Mouse (Mus musculus) G1E (cell line): ENCODE data around the gene Pard6b. TPM values are rescaled to one million over a fixed set of nuclear protein-coding genes. Genes with fewer than 3 reads are reported as not detected.
A peak's percentile ranks its signal among the peaks of the same experiment; 100 is the strongest.

Experiments
- ATAC-seq: 2 replicates; pipeline ENCODE4 v1.8.0; 2016; ENCODE audit warnings: mild to moderate bottlenecking; ENCODE audit not compliant: insufficient number of reproducible peaks, poor library complexity, low FRiP score, severe bottlenecking; ENCODE audit errors: extremely low read depth
- DNase-seq: peaks from one replicate; pipeline ENCODE4 v3.0.0; 2012; ENCODE audit warnings: low spot score
- H3K27me3 ChIP-seq: 2 replicates; pipeline ENCODE4 v1.6.1; 2012; ENCODE audit warnings: mild to moderate bottlenecking, low read length, inconsistent platforms; ENCODE audit not compliant: insufficient read depth
- H3K36me3 ChIP-seq: replicated peaks from 2 replicates; pipeline ENCODE3; 2012; ENCODE audit warnings: mild to moderate bottlenecking, inconsistent platforms
- H3K4me1 ChIP-seq: 2 replicates; pipeline ENCODE4 v1.6.1; 2012; ENCODE audit warnings: low read depth, low read length, inconsistent platforms, mixed read lengths; ENCODE audit not compliant: insufficient read depth
- H3K4me3 ChIP-seq: 2 replicates; pipeline ENCODE4 v1.5.1; 2012; ENCODE audit warnings: low read depth, mild to moderate bottlenecking, inconsistent platforms, low read length, moderate library complexity, mixed read lengths
- H3K9me3 ChIP-seq: replicated peaks from 2 replicates; pipeline ENCODE4 v1.6.1; 2012; ENCODE audit warnings: inconsistent platforms
- CTCF ChIP-seq: IDR thresholded peaks from 2 replicates; pipeline ENCODE4 v1.5.1; 2012; ENCODE audit warnings: low read depth, low read length, inconsistent platforms, mixed read lengths
- GATA1 ChIP-seq: IDR thresholded peaks from 2 replicates; pipeline ENCODE4 v1.6.1; 2012; ENCODE audit warnings: borderline replicate concordance, low read length, inconsistent platforms, mixed read lengths
- GATA2 ChIP-seq: IDR thresholded peaks from 2 replicates; pipeline ENCODE4 v1.6.1; 2012; ENCODE audit warnings: low read depth, low read length, inconsistent platforms, borderline replicate concordance
- POLR2AphosphoS5 ChIP-seq: IDR thresholded peaks from 2 replicates; pipeline ENCODE4 v1.6.1; 2012; ENCODE audit warnings: low read depth, low read length, inconsistent platforms; ENCODE audit not compliant: insufficient replicate concordance
- TAL1 ChIP-seq: conservative IDR thresholded peaks from 2 replicates; pipeline ENCODE4 v1.6.1; 2012; ENCODE audit warnings: low read depth, low read length, inconsistent platforms, mixed read lengths
- polyA plus RNA-seq: library from polyadenylated mRNA; stranded (reverse); fragments of >175 nt; gene quantifications from 2 replicates; pipeline ENCODE4 v1.2.3, GENCODE M21; 2012
- total RNA-seq, 2 experiments: library from RNA; stranded (forward) in 1 of 2; stranded (reverse) in 1 of 2; fragments of 200-1000 nt in 1 of 2; fragments of >200 nt in 1 of 2; fragmentation: Nextera tagmentation in 1 of 2; gene quantifications; 2 replicates each; pipeline ENCODE4 v1.2.3; 2014 to 2017

Pard6b gene
- total and polyA plus RNA-seq, 3 experiments, result 4.8 to 5.5 (median 4.8) TPM

- Histone ChIP-seq H3K4me3 (no peak overlapping the region), H3K27me3 (peaks cover 14% of the 10 kb centered on the region), H3K9me3 (peaks cover 10% of the 10 kb centered on the region), H3K36me3 (no peaks in the 10 kb centered on the region), H3K4me1 (peaks cover 30% of the 10 kb centered on the region)
- TF ChIP-seq TAL1 (no peak), POLR2AphosphoS5 (no peak), GATA2 (no peak), CTCF (no peak), GATA1 (no peak)
- DNase-seq (no peak), ATAC-seq (no peak)
Observed at GRCm38 (mm10) chr2:168117967-168118366, 37.2 kb downstream of the Pard6b start.

- Histone ChIP-seq H3K9me3 (peaks cover 12% of the 10 kb centered on the region), H3K4me1 (peaks cover 25% of the 10 kb centered on the region), H3K27me3 (peaks cover 14% of the 10 kb centered on the region), H3K36me3 (no peaks in the 10 kb centered on the region), H3K4me3 (no peak overlapping the region)
- ATAC-seq (no peak), DNase-seq (no peak)
- TF ChIP-seq POLR2AphosphoS5 (no peak), GATA1 (no peak), TAL1 (no peak), CTCF (no peak), GATA2 (no peak)
Observed at GRCm38 (mm10) chr2:168118456-168118855, 37.7 kb downstream of the Pard6b start.

GRCm38 (mm10) chr2:168119123-168119522 lies 38.3 kb downstream of the Pard6b start:
- H3K36me3 ChIP-seq, result no peaks in the 10 kb centered on the region
- no peak overlapping the region; the same call in 1 of the 2 replicates for H3K4me3 ChIP-seq
- H3K27me3 ChIP-seq, result peaks cover 12% of the 10 kb centered on the region
- ATAC-seq (peak; percentile 24), DNase-seq (peak; percentile 58)
- TF ChIP-seq CTCF, result no peak
- TF ChIP-seq GATA2, result no peak
- no peak for TF ChIP-seq POLR2AphosphoS5
- TF ChIP-seq TAL1, result no peak
- no peak for TF ChIP-seq GATA1
- H3K4me1 ChIP-seq, result peaks cover 22% of the 10 kb centered on the region
- H3K9me3 ChIP-seq, result peaks cover 15% of the 10 kb centered on the region

- H3K4me1 ChIP-seq, result peaks cover 22% of the 10 kb centered on the region
- peaks cover 15% of the 10 kb centered on the region for H3K9me3 ChIP-seq
- H3K27me3 ChIP-seq, result peaks cover 8% of the 10 kb centered on the region
- no peak overlapping the region for H3K4me3 ChIP-seq
- no peaks in the 10 kb centered on the region for H3K36me3 ChIP-seq
- TF ChIP-seq GATA1, result no peak
- no peak for TF ChIP-seq POLR2AphosphoS5
- TF ChIP-seq GATA2, result no peak
- TF ChIP-seq TAL1, result no peak
- no peak for TF ChIP-seq CTCF
- ATAC-seq (no peak), DNase-seq (no peak)
Observed at GRCm38 (mm10) chr2:168120906-168121305, 40.1 kb downstream of the Pard6b start.

- H3K4me1 ChIP-seq, result peaks cover 21% of the 10 kb centered on the region
- TF ChIP-seq CTCF, result no peak
- no peak for TF ChIP-seq POLR2AphosphoS5
- no peak for TF ChIP-seq GATA1
- no peak for TF ChIP-seq GATA2
- no peak for TF ChIP-seq TAL1
- no peaks in the 10 kb centered on the region; the same call in 1 of the 2 replicates for H3K27me3 ChIP-seq
- H3K9me3 ChIP-seq, result peaks cover 10% of the 10 kb centered on the region
- no peak overlapping the region for H3K4me3 ChIP-seq
- DNase-seq (no peak), ATAC-seq (no peak)
- H3K36me3 ChIP-seq, result no peaks in the 10 kb centered on the region
Observed at GRCm38 (mm10) chr2:168123652-168124051, 42.8 kb downstream of the Pard6b start.

GRCm38 (mm10) chr2:168125288-168126089 lies 44.7 kb downstream of the Pard6b start:
- no peak for DNase-seq
- no peak for TF ChIP-seq GATA1
- no peak for TF ChIP-seq TAL1
- TF ChIP-seq POLR2AphosphoS5, result no peak
- TF ChIP-seq CTCF, result no peak
- TF ChIP-seq GATA2, result no peak
- Histone ChIP-seq H3K4me3 (no peak overlapping the region), H3K4me1 (peaks cover 21% of the 10 kb centered on the region), H3K36me3 (no peaks in the 10 kb centered on the region), H3K27me3 (no peaks in the 10 kb centered on the region), H3K9me3 (peaks cover 10% of the 10 kb centered on the region)
- no peak for ATAC-seq
